Mouse (Mus musculus): ENCODE results near the gene Rit1. TPM values are rescaled to one million over a fixed set of nuclear protein-coding genes. Genes with fewer than 3 reads are reported as not detected.

Gene Rit1
- total and polyA plus RNA-seq, 2 experiments = 14.8 to 18.0 TPM

Other genes starting within 250 kb of the Rit1 start
- gene Lmna, start 206.9 kb upstream of the Rit1 start, total RNA-seq (2014; rRNA removed) = 28.2 and 38.5 TPM in 2 replicates
- 41.0 and 44.7 TPM in 2 replicates for gene Lmna, start 206.9 kb upstream of the Rit1 start, polyA plus RNA-seq (2012; rRNA removed)
- gene Mex3a, start 184.4 kb upstream of the Rit1 start, total RNA-seq (2014; rRNA removed) = under 0.01 TPM in 2 replicates
- 0.02 and 0.04 TPM in 2 replicates for gene Mex3a, start 184.4 kb upstream of the Rit1 start, polyA plus RNA-seq (2012; rRNA removed)
- gene Rab25, start 168.5 kb upstream of the Rit1 start, total RNA-seq (2014; rRNA removed) = 0.18 and 0.20 TPM in 2 replicates
- 0.32 and 0.46 TPM in 2 replicates for gene Rab25, start 168.5 kb upstream of the Rit1 start, polyA plus RNA-seq (2012; rRNA removed)
- gene Lamtor2, start 163.8 kb upstream of the Rit1 start, total RNA-seq (2014; rRNA removed) = 104 and 125 TPM in 2 replicates
- gene Lamtor2, start 163.8 kb upstream of the Rit1 start, polyA plus RNA-seq (2012; rRNA removed) = 201 and 204 TPM in 2 replicates
- gene Ubqln4, start 163.1 kb upstream of the Rit1 start, total RNA-seq (2014; rRNA removed) = 8.3 and 14.2 TPM in 2 replicates
- 41.1 and 42.8 TPM in 2 replicates for gene Ubqln4, start 163.1 kb upstream of the Rit1 start, polyA plus RNA-seq (2012; rRNA removed)
- gene Ssr2, start 141.0 kb upstream of the Rit1 start, total RNA-seq (2014; rRNA removed) = 90.0 and 110 TPM in 2 replicates
- gene Ssr2, start 141.0 kb upstream of the Rit1 start, polyA plus RNA-seq (2012; rRNA removed) = 155 and 176 TPM in 2 replicates
- gene Arhgef2, start 110.9 kb upstream of the Rit1 start, total RNA-seq (2014; rRNA removed) = 2.7 and 3.6 TPM in 2 replicates
- gene Arhgef2, start 110.9 kb upstream of the Rit1 start, polyA plus RNA-seq (2012; rRNA removed) = 3.6 and 4.9 TPM in 2 replicates
- gene Rxfp4, start 63.7 kb upstream of the Rit1 start, total RNA-seq (2014; rRNA removed) = not detected in 2 replicates
- not detected in 2 replicates for gene Rxfp4, start 63.7 kb upstream of the Rit1 start, polyA plus RNA-seq (2012; rRNA removed)
- 32.9 and 34.7 TPM in 2 replicates for gene Khdc4, start 31.0 kb upstream of the Rit1 start, total RNA-seq (2014; rRNA removed)
- gene Khdc4, start 31.0 kb upstream of the Rit1 start, polyA plus RNA-seq (2012; rRNA removed) = 23.8 and 39.7 TPM in 2 replicates
- 1.6 and 1.9 TPM in 2 replicates for gene Syt11, start 58.3 kb downstream of the Rit1 start, total RNA-seq (2014; rRNA removed)
- gene Syt11, start 58.3 kb downstream of the Rit1 start, polyA plus RNA-seq (2012; rRNA removed) = 0.92 and 2.4 TPM in 2 replicates
- gene Gon4l, start 118.4 kb downstream of the Rit1 start, total RNA-seq (2014; rRNA removed) = 5.3 and 5.6 TPM in 2 replicates
- gene Gon4l, start 118.4 kb downstream of the Rit1 start, polyA plus RNA-seq (2012; rRNA removed) = 4.2 and 4.9 TPM in 2 replicates
- 5.6 and 7.4 TPM in 2 replicates for gene Msto1, start 197.2 kb downstream of the Rit1 start, total RNA-seq (2014; rRNA removed)
- 12.1 and 15.4 TPM in 2 replicates for gene Msto1, start 197.2 kb downstream of the Rit1 start, polyA plus RNA-seq (2012; rRNA removed)
- gene Ash1l, start 233.8 kb downstream of the Rit1 start, total RNA-seq (2014; rRNA removed) = 11.8 and 14.4 TPM in 2 replicates
- 3.3 and 3.9 TPM in 2 replicates for gene Ash1l, start 233.8 kb downstream of the Rit1 start, polyA plus RNA-seq (2012; rRNA removed)
- gene Dap3, start 234.3 kb downstream of the Rit1 start, total RNA-seq (2014; rRNA removed) = 50.6 and 66.8 TPM in 2 replicates
- gene Dap3, start 234.3 kb downstream of the Rit1 start, polyA plus RNA-seq (2012; rRNA removed) = 21.8 and 32.6 TPM in 2 replicates